Mouse (Mus musculus) spleen, adult 18-20 months (tissue): ENCODE measurements around the gene Ankrd28.
A peak's percentile ranks its signal among the peaks of the same experiment; 100 is the strongest.
"Not testable (repeated sequence)": the region's sequence is repeated elsewhere in the genome, so short reads cannot be mapped to it uniquely, and the experiment has no call there.

Experiments
- DNase-seq, 2 experiments: peaks; one replicate each; pipeline ENCODE4 v3.0.0; 2022; ENCODE audit warnings: mixed read lengths in 2 of 2

The Ankrd28 gene

DNA sequence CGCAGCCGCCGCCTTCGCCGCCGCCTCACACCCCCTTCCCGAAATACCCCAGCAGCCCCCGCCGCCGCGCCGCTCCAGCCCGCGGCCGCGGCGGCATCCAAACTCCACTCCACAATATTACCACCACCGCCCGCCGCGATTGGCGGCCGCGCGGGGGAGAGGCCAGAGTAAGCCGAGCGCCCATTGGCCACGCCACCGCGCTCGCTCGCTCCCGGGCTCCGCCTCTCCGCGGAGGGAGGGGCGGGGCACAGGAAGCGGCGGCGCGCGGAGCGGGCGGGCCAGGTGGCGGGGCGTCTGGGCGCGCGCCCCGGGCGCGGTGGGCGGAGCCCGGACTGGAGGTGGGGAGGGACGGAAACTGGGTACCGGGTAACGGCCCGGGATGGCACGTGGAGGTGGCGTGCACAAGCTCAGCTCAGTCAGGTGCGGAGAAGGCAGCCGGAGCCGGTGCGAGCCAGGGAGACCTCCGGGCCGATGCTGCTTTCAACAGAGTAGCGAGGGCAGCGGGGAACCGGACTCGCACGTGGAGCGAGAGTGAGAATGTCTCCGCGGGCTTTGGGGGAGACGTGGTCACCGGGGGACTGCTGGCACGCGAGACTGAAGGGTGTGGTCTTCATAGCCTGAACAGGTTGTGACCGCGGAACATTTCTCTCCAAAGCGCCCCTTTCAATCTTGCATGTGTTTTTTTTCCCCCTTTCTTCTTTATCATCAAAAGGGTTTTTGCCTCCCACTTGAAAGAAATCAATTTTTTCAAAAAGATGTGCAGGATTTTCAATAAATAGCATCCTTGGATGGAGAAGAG is at the start of gene Ankrd28:
TSS of gene Ankrd28 (minus strand) at position 81 of the 799 bp plus-strand sequence.
- DNase-seq = peak; percentile 92 to 96

DNA sequence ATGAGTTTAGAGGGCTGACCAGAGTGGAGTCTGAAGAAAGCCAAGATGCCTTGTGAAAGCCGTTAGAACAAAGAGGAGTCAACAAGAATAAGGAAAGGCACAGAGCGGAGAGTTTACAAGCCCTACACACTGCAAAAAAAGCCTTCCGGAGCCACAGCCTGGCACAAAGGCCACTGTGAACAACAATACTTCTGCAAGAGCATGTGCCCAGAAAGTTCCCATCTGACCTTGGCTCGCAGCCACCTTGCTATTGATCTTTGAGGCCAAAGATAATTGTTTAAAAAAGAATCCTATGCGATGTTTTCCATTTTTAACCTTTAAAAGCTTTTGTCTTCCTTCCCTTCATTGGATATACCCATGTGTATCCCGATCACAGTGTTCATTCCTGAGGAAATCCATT is 49.0 kb upstream of the Ankrd28 start:
- DNase-seq = no peak

DNA sequence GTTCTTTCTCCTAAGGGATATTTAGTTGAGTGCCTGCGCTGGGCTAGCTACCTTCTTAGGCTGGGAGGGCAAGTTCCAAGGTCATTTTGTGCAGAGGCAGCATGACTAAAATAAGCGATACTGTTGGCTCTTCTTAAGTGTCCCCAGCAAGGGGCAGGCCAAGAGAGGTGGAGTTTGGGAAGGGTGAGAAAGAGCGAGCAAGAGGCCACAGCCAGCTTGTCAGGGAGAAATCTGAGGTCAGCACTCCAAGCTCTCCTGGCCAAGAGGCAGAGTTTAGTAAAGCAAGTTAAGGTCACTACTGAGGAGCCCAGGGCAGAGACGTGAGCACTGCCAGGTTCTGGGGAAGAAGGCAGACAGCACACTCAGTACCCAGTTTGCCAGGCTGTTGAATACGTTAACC is 41.7 kb upstream of the Ankrd28 start:
- no peak for DNase-seq

DNA sequence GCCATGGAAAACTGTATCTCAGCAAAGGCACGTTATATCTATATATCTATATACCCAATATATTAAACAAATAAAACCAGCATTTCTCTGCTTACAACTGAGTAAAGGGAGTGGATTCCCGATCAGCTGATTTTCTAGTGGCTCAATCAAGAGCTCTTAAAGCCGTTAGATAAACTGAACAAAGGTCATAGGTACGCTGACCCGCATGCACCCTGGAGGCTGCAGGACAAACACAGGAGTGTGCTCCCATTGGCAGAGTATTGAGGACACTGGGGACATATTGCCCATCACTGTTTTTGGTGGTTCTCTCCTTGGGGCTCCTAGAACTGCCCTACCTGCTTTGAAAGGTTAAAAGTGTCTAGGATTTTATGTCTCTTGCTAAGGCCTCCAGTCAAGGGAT is 40.0 kb upstream of the Ankrd28 start:
- no peak for DNase-seq

DNA sequence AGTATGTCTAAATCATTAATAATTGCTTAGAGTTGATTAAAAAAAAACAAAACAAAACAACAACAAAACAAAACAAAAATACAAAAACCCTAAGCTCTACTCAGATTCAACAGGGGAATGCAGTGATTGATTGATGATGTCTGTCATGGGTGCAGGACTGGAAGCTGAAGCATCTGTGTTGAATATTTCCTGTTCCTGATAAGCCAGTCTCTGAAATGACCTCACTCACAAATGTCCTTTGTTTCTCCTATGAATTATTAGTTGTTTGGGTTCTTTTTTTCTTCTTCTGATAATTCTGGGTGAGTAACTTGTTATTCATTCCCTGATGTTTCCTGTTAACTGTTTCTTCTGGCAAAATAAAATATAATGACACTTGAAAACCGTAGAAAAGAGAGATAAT is 38.1 kb upstream of the Ankrd28 start:
- no peak for DNase-seq

DNA sequence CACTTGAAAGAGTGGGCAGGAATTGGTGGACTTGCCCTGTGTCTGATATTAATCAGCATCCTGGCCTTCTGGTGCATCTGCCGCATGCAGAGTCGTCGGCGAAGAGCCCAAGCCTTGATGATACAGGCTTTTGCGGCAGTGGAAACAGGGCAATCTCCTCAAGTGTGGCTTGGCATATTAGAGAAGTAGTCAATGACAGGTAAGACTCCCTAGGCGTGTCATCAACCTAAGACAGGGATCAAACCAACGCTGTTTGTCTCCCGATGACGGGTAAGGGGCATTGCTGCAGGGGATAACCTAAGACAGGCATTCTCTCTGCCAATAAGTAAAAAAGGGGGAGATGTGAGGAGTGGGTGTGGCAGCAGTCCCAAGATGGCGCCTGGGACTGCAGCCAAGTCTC is 35.9 kb upstream of the Ankrd28 start:
- not testable (repeated sequence) for DNase-seq

DNA sequence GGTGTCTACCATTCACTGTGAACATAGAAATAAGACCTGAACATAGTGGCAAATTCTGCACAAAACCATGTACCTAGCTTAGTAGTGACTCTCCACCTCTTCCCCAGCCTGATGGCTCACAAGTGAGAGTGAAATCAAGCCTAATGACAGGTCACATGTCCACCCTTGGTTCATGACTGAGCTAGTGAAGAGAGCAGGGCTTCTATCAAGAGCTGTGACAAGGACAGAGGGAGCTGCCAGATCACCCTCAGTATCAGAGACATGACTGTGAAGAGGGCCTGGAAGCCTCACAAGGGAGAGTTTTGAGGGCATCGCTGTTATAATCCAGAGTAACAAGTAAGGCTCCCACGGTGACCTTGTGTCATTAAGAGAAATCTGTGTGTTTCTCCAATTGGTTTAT is 28.2 kb upstream of the Ankrd28 start:
- DNase-seq = no peak

DNA sequence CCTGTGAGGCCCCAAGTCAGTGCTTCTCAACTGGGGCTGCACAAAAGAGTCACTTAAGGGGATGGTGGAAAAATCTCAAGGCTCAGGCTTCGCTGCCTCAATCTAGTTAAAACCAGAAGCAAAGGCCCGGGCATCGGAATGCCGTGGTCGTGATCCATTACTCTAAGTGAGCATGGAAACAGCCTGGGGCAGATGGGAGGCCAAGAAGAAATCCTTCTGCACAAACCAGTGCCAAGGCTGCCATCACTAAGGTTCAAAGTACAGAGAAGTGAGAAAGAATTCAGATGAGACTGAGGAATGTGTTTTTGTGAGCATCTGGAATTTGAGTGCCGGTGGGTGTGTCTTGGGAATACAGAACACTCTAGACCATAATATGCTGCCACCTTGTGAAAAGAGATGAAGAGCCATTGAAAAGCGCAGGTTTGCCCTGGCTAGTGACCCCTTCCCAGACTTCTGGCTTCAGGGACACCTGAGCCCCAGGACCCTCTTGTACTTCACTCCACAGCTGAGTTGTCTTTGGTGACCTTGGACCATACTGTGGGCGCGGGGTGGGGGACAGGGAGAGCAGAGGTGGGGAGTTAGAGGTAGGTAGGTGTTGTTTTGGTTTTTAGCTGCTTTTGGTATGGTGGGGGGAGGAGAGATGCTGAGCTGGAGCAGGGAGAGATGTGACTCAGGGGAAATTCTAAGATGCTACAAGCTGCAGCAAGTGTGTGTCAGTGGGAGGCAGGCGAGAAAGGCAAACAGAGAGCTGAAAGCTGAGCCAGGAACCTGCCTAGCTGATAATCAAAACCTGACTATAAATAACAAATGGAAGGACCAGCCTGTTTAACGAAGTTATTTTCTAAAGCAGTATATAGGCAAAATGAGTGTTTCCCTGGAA is 26.9 kb upstream of the Ankrd28 start:
- no peak for DNase-seq

DNA sequence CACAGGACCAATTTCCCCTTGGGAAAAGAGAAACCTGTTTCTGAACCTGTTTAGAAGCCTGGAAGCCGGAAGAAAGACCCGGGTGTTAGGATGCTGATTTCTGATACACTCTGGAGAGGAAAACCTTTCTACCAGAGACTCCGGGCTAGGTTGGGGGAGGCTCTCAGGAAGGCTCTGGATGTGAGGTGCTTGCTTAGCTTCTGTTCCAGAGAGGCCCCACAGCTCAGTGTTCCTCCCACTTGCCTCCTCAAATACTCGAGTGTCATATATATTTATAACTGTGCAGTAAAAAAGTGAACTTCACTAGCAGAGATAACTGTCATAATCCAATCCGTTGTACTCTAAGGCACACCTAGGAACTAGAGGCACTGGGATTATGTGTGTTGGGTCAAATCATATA is 25.6 kb upstream of the Ankrd28 start:
- DNase-seq = no peak

DNA sequence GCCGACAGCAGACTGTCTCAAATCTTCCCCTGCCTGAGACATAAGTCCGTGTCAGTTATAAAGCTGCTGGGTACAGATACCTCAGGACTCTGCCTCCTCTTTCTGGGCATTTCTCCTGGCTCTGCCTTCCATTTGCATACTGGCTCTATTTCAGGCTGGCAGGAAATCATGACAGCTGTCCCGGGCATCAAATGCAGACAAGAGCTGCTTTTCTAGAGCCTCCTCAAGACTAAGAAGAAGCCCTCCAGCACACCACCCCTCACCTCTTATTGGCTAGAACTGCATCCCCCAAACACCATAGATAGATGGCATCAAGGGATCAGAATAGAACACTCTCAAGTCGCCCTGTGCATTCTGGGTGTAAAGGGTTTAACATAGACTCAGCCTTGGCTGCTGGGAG is 24.2 kb upstream of the Ankrd28 start:
- DNase-seq = no peak

DNA sequence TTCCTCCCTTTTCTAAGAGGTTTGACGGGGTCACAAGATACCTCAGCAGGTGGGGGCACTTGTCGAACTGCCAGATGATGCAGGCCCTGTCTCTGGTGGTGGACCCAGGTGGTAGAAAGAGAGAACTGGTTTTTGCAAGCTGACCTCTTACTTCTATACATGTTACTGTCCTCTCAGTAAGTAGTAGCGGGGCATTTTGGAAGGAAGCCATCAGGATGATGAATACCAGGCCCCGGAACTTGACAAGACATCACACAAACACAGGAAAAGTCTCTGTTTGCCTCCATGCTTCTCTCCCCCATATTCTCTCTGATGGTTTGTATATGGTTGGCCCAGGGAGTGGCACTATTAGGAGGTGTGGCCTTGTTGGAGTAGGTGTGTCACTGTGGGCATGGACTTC is 13.1 kb upstream of the Ankrd28 start:
- no peak for DNase-seq

DNA sequence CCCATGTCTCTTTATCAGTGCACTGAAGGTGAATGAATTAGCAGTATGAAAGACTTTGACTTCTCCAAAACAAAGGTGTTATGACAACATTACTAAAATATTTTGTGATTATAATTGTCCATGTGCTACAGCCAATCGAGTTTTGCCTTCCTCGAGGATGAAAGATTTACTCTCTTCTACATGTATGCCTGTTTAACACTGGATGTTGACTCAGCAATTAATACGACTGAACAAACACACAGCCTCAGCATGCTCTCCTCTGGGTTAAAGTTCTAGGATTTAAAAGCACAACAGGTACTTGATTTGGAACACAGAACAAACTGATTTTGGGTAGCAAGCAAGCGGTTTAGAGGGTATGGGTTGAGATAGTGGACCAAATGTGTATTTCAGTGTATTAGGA is 1.6 kb upstream of the Ankrd28 start:
- DNase-seq = no peak

DNA sequence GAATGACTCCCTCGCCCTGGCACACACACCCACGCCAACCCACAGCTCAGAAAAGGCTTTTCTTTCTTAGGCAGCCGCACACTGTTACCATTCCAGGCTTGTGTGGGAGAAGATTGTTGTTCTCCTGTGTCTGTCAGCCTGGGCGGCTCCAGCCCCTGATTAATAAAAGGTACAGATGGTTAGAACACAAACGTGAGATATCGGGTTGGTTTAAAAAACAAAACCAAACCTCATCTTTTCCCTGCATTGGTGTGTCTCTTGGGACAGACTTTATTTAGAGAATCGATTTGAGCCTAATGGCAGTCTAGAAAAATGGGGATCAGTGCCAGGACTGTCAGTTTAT is 890 bp upstream of the Ankrd28 start:
- peak in 1 of 2 experiments; percentile 10 for DNase-seq

DNA sequence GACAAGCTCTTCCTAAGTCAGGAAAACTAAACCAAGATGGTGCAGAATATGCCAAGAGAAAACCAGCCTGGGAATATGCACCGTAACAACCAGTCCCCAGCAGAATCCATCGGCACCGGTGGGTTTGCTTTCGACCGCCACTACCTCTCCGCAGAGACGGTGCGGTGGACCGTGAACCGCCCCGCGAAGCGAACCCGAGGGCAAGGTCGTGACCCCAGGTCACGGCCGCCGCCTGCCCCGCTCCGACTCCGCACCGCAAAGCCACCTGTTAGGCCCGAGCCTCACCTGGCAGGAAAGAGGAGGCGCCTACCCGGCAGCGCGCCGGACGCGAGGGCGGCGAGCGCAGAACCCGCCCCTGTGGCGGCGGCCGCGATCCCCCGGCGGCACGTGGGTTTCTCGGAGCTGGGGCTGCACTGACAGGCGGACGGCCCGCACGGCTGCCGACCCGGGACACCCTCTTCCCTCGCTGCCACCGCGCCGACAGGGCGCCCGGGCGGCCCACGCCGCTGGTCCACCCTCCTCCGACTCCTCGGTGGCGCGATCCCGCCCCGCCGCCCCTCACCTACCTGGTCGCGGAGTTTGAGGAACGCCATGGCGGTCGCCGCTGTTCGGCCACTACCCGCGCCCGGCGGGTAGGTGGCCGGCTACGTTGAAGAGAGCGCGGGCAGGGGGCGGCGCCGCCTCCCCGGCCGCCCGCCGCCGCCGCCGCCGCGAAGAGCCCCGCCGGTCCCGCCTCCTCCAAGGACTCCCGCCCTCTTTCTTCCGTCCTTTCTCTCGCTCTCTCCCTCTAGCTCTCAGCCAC is 489 bp downstream of the Ankrd28 start:
- peak; percentile 51 to 60 for DNase-seq

DNA sequence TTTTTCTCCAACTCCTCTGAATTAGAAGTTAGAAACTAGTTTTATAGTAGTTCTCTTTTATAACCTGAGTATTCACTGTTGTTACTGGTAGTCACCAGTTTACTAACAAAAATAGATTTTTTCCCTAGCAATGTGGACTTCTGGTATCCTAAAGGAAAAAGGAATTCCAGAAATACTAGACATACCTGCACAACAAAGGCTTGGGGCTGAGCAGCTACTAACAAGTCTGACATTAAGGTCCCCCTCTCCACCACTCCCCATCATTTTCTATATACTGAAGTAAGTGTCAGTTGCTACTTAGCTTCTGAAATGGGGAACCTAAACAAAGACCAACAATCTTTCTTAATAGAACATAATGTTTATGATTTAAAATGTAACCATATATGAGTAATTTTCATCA is 3.2 kb downstream of the Ankrd28 start:
- no peak for DNase-seq

DNA sequence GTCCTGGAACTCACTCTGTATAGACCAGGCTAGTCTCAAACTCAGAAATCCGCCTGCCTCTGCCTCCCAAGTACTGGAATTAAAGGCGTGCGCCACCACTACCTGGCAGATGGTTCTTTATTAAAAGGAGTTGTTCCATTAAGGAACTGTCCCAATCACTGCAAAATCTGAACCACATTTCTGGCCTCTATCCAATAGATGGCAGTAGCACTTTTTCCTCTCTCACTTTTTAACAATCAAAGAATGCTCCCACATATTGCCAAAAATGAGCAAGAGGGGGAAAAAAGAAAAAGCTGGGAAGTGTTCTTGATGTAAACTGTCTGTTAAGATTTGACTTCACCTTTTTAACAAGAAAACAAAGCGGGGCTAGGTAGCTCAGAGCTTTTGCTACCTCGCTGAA is 20.5 kb downstream of the Ankrd28 start:
- DNase-seq = no peak

DNA sequence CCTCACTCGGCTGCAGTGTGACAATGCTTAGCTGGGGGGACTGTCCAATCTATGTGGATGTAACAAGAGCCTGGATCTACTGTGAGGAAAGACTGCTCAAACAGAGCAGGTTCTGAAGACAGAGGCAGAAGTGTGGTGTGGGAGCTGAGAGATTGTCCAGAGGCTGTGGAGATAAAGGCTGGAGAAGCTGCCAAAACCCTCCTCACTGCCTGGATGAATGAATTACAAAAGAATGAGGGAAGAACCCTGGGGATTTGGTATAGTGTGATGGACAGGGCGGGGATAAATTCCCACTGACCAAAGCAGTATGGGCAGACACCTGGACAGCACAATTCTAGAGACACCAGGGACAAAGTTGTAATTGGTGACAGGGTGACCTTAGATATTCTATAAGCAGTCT is 26.7 kb downstream of the Ankrd28 start:
- no peak for DNase-seq

DNA sequence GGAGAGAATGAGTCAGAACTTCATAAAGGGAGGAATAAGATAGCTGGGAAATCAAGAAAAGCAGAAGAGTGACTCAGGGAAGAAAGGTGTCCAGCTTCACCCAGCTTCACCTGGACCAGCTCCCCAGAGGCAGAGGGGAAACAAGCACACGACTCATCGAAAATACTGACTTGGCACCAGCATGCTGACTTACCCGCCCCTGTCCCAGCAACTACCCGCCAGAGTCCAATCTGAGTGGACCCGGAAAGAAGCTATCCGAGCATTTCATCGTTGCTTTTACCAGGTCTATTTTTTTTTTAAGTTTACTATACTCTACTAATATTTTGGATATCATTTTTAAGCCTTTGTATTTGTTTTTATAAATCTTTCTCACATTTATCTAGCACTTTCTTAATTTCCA is 29.5 kb downstream of the Ankrd28 start:
- no peak for DNase-seq

DNA sequence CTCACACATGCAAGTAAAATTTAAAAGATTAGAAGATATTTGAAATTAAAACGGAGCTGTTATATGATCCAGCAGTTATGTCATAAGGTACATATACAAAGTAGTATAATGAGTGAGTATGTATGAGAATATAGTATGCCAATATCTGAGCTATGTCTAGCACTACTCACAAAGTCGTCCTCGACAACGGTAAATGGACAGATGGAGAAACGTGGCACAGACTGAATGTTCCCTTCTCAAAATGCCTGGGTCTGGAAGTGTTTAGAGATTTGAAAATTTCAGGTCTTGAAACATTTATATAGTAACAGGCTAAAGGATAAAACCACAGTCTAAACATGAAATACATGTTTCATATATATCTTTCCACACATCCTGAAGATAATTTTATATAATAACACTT is 30.0 kb downstream of the Ankrd28 start:
- DNase-seq = no peak

DNA sequence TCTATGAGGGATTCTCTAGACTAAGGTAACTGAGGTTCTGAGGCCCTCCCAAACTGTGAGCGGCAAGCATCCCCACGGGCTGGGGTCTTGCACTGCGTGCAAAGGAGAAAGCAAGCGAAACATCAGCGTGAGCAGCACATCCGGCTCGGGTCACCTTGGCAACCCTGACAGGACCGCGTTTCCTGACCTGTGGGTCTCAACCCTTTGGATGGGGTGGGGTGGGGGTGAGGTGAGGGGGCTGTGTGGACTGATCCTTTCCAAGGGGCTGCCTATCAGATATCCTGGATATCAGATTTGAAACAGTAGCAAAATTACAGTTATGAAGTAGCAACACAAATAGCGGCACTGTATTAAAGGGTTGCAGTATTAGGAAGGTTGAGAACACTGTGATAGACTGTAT is 31.5 kb downstream of the Ankrd28 start:
- no peak for DNase-seq

DNA sequence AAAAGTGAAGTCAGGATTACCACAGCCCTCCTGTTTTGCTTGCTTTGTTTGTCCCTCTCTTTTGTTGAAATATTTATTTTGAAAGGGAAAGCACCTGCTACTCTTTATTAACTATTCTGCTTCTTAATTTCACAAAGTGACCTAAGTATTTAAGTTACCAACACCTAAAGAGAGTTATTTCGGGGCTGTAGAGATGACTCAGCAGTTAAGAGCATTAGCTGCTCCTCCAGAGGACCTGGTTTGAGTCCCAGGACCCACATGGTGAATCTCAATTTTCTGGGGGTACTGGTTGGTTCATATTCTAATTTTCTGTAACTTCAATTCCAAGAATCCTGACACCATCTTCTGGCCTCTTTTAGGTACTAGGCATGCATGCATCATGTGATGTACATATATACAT is 34.9 kb downstream of the Ankrd28 start:
- no peak for DNase-seq

DNA sequence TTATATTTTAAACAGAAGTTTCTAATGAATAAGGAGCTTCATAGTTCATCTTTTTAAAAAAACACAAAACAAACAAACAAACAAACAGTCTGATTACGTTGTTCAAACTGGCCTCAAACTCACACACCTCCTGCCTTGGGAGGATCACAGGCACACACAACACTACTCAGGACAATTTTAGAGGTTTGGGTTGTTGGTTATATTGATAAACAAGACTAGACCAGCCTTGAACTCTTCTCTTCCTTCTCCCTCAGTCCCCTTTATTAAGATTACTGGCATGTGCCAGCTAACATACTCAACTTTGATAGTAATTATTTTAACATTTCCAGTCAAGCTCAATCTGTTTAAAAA is 35.7 kb downstream of the Ankrd28 start:
- no peak for DNase-seq

DNA sequence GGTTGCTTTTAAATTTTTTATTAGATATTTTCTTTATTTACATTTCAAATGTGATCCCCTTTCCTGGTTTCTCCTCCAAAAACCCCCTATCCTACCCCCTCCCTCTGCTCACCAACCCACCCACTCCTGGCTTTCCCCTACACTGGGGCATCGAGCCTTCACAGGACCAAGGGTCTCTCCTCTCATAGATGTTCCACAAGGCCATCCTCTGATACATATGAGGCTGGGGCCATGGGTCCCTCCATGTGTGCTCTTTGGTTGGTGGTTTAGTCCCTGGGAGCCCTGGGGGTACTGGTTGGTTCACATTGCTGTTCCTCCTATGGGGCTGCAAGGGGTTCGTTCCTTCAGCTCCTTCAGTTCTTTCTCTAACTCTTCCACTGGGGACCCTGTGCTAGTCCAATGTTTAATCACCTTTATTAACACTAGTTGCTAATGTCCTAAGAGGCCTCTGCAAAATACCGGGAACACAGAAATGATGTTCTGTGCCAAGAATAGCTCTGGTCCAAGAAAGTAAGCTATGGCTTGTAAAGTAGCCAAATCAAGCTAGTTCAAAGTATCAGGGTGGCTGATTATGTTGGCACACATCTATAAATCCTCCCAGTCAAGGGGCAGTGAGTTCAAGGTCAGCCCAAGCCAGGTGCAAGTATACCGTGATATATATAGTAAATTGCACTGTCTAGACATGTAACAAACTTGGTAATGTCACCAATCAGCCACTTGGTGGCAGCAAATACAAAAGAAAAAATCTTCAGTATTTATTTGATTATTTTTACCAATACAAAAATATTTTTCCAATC is 36.3 kb downstream of the Ankrd28 start:
- DNase-seq = peak in 1 of 2 experiments; percentile 19
